Mouse (Mus musculus): ENCODE measurements around the gene Fgf22. TPM values are rescaled to one million over a fixed set of nuclear protein-coding genes. Genes with fewer than 3 reads are reported as not detected.

Gene Fgf22
- polyA plus RNA-seq (2012; rRNA removed): not detected in 2 replicates

DNA sequence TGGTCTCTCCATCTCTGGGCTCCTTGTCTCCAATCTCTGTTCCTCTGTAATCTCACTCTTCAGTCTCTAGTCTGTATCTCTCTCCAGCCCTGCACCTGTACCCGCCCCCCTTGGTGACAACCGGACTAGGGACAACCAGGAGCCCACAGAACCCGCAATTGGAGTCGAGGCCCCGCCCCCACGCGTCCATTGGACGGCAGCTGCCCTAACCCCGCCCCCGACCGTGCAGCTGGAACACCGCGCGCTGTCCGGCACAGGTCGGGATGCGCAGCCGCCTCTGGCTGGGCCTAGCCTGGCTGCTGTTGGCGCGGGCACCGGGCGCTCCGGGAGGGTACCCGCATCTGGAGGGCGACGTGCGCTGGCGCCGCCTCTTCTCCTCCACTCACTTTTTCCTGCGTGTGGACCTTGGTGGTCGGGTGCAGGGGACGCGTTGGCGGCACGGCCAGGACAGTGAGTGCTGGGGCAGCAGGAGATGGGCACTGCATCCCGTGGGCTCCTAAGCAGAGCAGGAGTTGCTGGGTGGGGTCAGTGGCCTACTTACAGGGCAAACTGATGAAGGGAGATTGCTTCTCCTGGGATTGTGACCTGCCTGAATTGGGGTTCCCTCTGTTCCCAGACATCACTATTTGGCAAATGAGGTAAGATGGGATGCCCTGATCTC is at the start of gene Fgf22:
Fgf22 (plus strand) TSS at position 221 of the 661 bp plus-strand sequence.
- Histone ChIP-seq H3K4me1 (ENCODE audit: control insufficient read depth, insufficient read depth, low read length) (no peaks in the 10 kb centered on the region), H3K36me3 (ENCODE audit: control insufficient read depth, insufficient read depth, low read length) (no peaks in the 10 kb centered on the region), H3K27me3 (replicated peaks; ENCODE audit: control insufficient read depth, insufficient read depth, low read length) (no peaks in the 10 kb centered on the region), H3K4me3 (ENCODE audit: insufficient read depth, low read depth, low read length) (peak within 1 kb of the TSS; percentile 18; the same call in 1 of the 2 replicates), H3K27ac (ENCODE audit: insufficient read depth, low read depth, low read length) (no peak within 1 kb of the TSS)
- TF ChIP-seq POLR2A (IDR thresholded peaks at IDR 0.05; ENCODE audit: low read depth, low read length) (no peak), CTCF (conservative IDR thresholded peaks at IDR 0.05; ENCODE audit: insufficient read depth, insufficient read length, low read depth, low read length) (no peak)
- 4% methylated on average over 36 of the region's 36 CpGs for WGBS
- peak; percentile 88 for DNase-seq

GRCm38 (mm10) chr10:79705951-79706350 is 48.9 kb upstream of the Fgf22 start:
- Histone ChIP-seq H3K4me3 (ENCODE audit: insufficient read depth, low read depth, low read length) (no peak overlapping the region), H3K4me1 (ENCODE audit: control insufficient read depth, insufficient read depth, low read length) (peaks cover 27% of the 10 kb centered on the region)

GRCm38 (mm10) chr10:79706406-79707094 is 48.3 kb upstream of the Fgf22 start:
- Histone ChIP-seq H3K36me3 (ENCODE audit: control insufficient read depth, insufficient read depth, low read length) (no peaks in the 10 kb centered on the region), H3K4me1 (ENCODE audit: control insufficient read depth, insufficient read depth, low read length) (peaks cover 27% of the 10 kb centered on the region), H3K4me3 (ENCODE audit: insufficient read depth, low read depth, low read length) (no peak overlapping the region), H3K27ac (ENCODE audit: insufficient read depth, low read depth, low read length) (no peak overlapping the region), H3K27me3 (replicated peaks; ENCODE audit: control insufficient read depth, insufficient read depth, low read length) (no peaks in the 10 kb centered on the region)
- no peak for TF ChIP-seq CTCF (conservative IDR thresholded peaks at IDR 0.05; ENCODE audit: insufficient read depth, insufficient read length, low read depth, low read length)
- TF ChIP-seq POLR2A (IDR thresholded peaks at IDR 0.05; ENCODE audit: low read depth, low read length): no peak
- DNase-seq: peak; percentile 44
- WGBS: 28% methylated on average over 5 of the region's 5 CpGs

More at GRCm38 (mm10) chr10:79705951-79706350, 48.9 kb upstream of the Fgf22 start:
- WGBS: 69% methylated on average over 5 of the region's 5 CpGs
- DNase-seq: no peak
- no peak overlapping the region for H3K27ac ChIP-seq (ENCODE audit: insufficient read depth, low read depth, low read length)
- H3K27me3 ChIP-seq (replicated peaks; ENCODE audit: control insufficient read depth, insufficient read depth, low read length): no peaks in the 10 kb centered on the region
- no peak for TF ChIP-seq CTCF (conservative IDR thresholded peaks at IDR 0.05; ENCODE audit: insufficient read depth, insufficient read length, low read depth, low read length)
- TF ChIP-seq POLR2A (IDR thresholded peaks at IDR 0.05; ENCODE audit: low read depth, low read length): no peak
- H3K36me3 ChIP-seq (ENCODE audit: control insufficient read depth, insufficient read depth, low read length): no peaks in the 10 kb centered on the region

DNA sequence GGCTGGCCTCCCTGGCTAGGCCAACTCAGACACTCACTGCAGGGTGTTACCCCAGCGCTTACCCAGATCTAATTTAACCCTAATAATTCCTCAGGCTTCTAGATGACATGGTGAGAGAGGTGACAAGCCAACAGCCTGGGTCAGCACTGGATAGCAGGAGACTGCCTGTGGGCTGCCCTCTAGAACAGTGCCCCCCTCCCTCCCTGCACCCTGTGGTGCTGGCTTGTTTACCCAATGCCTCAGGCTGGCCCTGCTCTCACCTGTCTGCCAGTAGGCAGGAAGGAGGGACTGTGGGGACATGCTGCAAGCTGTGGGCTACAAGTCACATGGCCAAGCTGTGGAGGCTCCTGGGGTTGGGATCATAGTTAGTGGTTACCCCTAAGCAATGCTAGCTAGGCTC is 47.7 kb upstream of the Fgf22 start:
- WGBS: 68% methylated on average over 1 of the region's 1 CpGs
- Histone ChIP-seq H3K27me3 (replicated peaks; ENCODE audit: control insufficient read depth, insufficient read depth, low read length) (no peaks in the 10 kb centered on the region), H3K27ac (ENCODE audit: insufficient read depth, low read depth, low read length) (no peak overlapping the region), H3K4me1 (ENCODE audit: control insufficient read depth, insufficient read depth, low read length) (peaks cover 27% of the 10 kb centered on the region), H3K4me3 (ENCODE audit: insufficient read depth, low read depth, low read length) (no peak overlapping the region), H3K36me3 (ENCODE audit: control insufficient read depth, insufficient read depth, low read length) (no peaks in the 10 kb centered on the region)
- TF ChIP-seq CTCF (conservative IDR thresholded peaks at IDR 0.05; ENCODE audit: insufficient read depth, insufficient read length, low read depth, low read length) (no peak), POLR2A (IDR thresholded peaks at IDR 0.05; ENCODE audit: low read depth, low read length) (no peak)
- DNase-seq: no peak

DNA sequence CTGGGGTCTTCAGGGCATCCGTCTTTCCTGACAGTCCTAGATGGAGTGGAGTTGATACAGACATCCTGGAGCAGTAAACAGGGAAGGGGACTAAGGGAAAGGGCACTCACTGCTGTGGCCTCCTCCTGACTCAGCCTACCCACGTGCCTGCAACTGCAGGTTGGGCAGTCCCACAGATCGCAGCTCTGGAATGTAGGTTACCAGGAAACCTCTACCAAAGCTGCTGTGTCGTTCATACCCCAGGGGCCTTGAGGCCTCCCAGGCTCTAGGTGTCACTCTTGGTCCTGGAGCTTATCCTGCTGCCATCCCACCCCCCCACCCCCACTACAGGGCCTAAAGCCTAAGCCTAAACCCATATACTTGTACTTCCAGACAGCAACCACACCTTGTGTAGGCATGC is 47.1 kb upstream of the Fgf22 start:
- H3K4me1 ChIP-seq (ENCODE audit: control insufficient read depth, insufficient read depth, low read length): peaks cover 27% of the 10 kb centered on the region
- 44% methylated on average over 4 of the region's 4 CpGs for WGBS

GRCm38 (mm10) chr10:79708668-79709067 is 46.2 kb upstream of the Fgf22 start:
- H3K27ac ChIP-seq (ENCODE audit: insufficient read depth, low read depth, low read length): no peak overlapping the region
- DNase-seq: no peak
- TF ChIP-seq CTCF (conservative IDR thresholded peaks at IDR 0.05; ENCODE audit: insufficient read depth, insufficient read length, low read depth, low read length): no peak
- no peak for TF ChIP-seq POLR2A (IDR thresholded peaks at IDR 0.05; ENCODE audit: low read depth, low read length)
- no peak overlapping the region for H3K4me3 ChIP-seq (ENCODE audit: insufficient read depth, low read depth, low read length)
- no peaks in the 10 kb centered on the region for H3K27me3 ChIP-seq (replicated peaks; ENCODE audit: control insufficient read depth, insufficient read depth, low read length)
- peaks cover 27% of the 10 kb centered on the region for H3K4me1 ChIP-seq (ENCODE audit: control insufficient read depth, insufficient read depth, low read length)
- H3K36me3 ChIP-seq (ENCODE audit: control insufficient read depth, insufficient read depth, low read length): no peaks in the 10 kb centered on the region
- WGBS: 82% methylated on average over 21 of the region's 21 CpGs

More for the DNA sequence above, 47.1 kb upstream of the Fgf22 start:
- H3K36me3 ChIP-seq (ENCODE audit: control insufficient read depth, insufficient read depth, low read length): no peaks in the 10 kb centered on the region
- TF ChIP-seq POLR2A (IDR thresholded peaks at IDR 0.05; ENCODE audit: low read depth, low read length): no peak
- TF ChIP-seq CTCF (conservative IDR thresholded peaks at IDR 0.05; ENCODE audit: insufficient read depth, insufficient read length, low read depth, low read length): no peak
- H3K27ac ChIP-seq (ENCODE audit: insufficient read depth, low read depth, low read length): no peak overlapping the region
- no peak for DNase-seq
- no peak overlapping the region for H3K4me3 ChIP-seq (ENCODE audit: insufficient read depth, low read depth, low read length)
- no peaks in the 10 kb centered on the region for H3K27me3 ChIP-seq (replicated peaks; ENCODE audit: control insufficient read depth, insufficient read depth, low read length)

GRCm38 (mm10) chr10:79709307-79709706 is 45.6 kb upstream of the Fgf22 start:
- 80% methylated on average over 7 of the region's 7 CpGs for WGBS
- H3K4me3 ChIP-seq (ENCODE audit: insufficient read depth, low read depth, low read length): no peak overlapping the region
- no peak for DNase-seq
- TF ChIP-seq CTCF (conservative IDR thresholded peaks at IDR 0.05; ENCODE audit: insufficient read depth, insufficient read length, low read depth, low read length): no peak
- TF ChIP-seq POLR2A (IDR thresholded peaks at IDR 0.05; ENCODE audit: low read depth, low read length): no peak
- H3K4me1 ChIP-seq (ENCODE audit: control insufficient read depth, insufficient read depth, low read length): peaks cover 27% of the 10 kb centered on the region
- H3K36me3 ChIP-seq (ENCODE audit: control insufficient read depth, insufficient read depth, low read length): no peaks in the 10 kb centered on the region
- no peaks in the 10 kb centered on the region for H3K27me3 ChIP-seq (replicated peaks; ENCODE audit: control insufficient read depth, insufficient read depth, low read length)
- H3K27ac ChIP-seq (ENCODE audit: insufficient read depth, low read depth, low read length): no peak overlapping the region

Data from kidney, adult 2 months (tissue).